Mouse (Mus musculus): ENCODE data around the gene Zfp383. TPM values are rescaled to one million over a fixed set of nuclear protein-coding genes. Genes with fewer than 3 reads are reported as not detected.

Zfp383 gene
- polyA plus RNA-seq, 1 experiment from 2014 or later = 3.1 TPM

GRCm38 (mm10) chr7:29905966-29906681 is 1.9 kb upstream of the Zfp383 start, which contains the start of gene Zfp27:
Gene Zfp27, minus strand, starts transcription at chr7:29906572.
- H3K4me3 ChIP-seq = peak within 1 kb of the TSS; percentile 63
- H3K27ac ChIP-seq = peak within 1 kb of the TSS; percentile 93
- peak within 1 kb of the TSS; percentile 55 for H3K9ac ChIP-seq
- ATAC-seq (replicated peaks; ENCODE audit: insufficient number of reproducible peaks, insufficient read depth, low FRiP score, low read depth) = peak; percentile 72
- peak within 1 kb of the TSS; percentile 67 for H3K4me2 ChIP-seq
- H3K27me3 ChIP-seq = no peaks in the 10 kb centered on the region
- H3K9me3 ChIP-seq (replicated peaks) = no peaks in the 10 kb centered on the region
- H3K4me1 ChIP-seq (replicated peaks) = peaks cover 22% of the 10 kb centered on the region
- WGBS = under 1% methylated on average over 22 of the region's 22 CpGs
- peaks cover 15% of the 10 kb centered on the region for H3K36me3 ChIP-seq

GRCm38 (mm10) chr7:29906682-29907058 is 1.4 kb upstream of the Zfp383 start:
- Histone ChIP-seq H3K9ac (peak overlapping the region; percentile 55; the same call in 1 of the 2 replicates), H3K27me3 (no peaks in the 10 kb centered on the region), H3K36me3 (peaks cover 10% of the 10 kb centered on the region), H3K9me3 (replicated peaks) (no peaks in the 10 kb centered on the region), H3K4me1 (replicated peaks) (peaks cover 22% of the 10 kb centered on the region), H3K27ac (peak overlapping the region; percentile 93), H3K4me3 (peak overlapping the region; percentile 63), H3K4me2 (peak overlapping the region; percentile 67)
- no peak for ATAC-seq (replicated peaks; ENCODE audit: insufficient number of reproducible peaks, insufficient read depth, low FRiP score, low read depth)
- 25% methylated on average over 8 of the region's 8 CpGs for WGBS

GRCm38 (mm10) chr7:29907206-29907605 is 817 bp upstream of the Zfp383 start:
- Histone ChIP-seq H3K4me2 (no peak overlapping the region), H3K9ac (no peak overlapping the region), H3K4me3 (no peak overlapping the region), H3K27me3 (no peaks in the 10 kb centered on the region), H3K9me3 (replicated peaks) (no peaks in the 10 kb centered on the region), H3K4me1 (replicated peaks) (peaks cover 22% of the 10 kb centered on the region), H3K36me3 (peaks cover 14% of the 10 kb centered on the region), H3K27ac (peak overlapping the region; percentile 93)
- 90% methylated on average over 5 of the region's 5 CpGs for WGBS
- ATAC-seq (replicated peaks; ENCODE audit: insufficient number of reproducible peaks, insufficient read depth, low FRiP score, low read depth) = no peak

- no peak overlapping the region for H3K9ac ChIP-seq
- 0 out of 2 replicates have a peak overlapping the region, but pooled peaks have one; percentile 58 for H3K4me2 ChIP-seq
Observed at GRCm38 (mm10) chr7:29910252-29910651, 2.2 kb downstream of the Zfp383 start.

GRCm38 (mm10) chr7:29912172-29912571 is 4.1 kb downstream of the Zfp383 start:
- 89% methylated on average over 13 of the region's 13 CpGs for WGBS
- H3K9me3 ChIP-seq (replicated peaks) = peaks cover 7% of the 10 kb centered on the region; the same call in 1 of the 2 replicates
- peaks cover 50% of the 10 kb centered on the region for H3K36me3 ChIP-seq
- no peak overlapping the region for H3K4me2 ChIP-seq
- no peak overlapping the region for H3K4me3 ChIP-seq
- no peak for ATAC-seq (replicated peaks; ENCODE audit: insufficient number of reproducible peaks, insufficient read depth, low FRiP score, low read depth)
- peaks cover 17% of the 10 kb centered on the region for H3K4me1 ChIP-seq (replicated peaks)
- no peak overlapping the region for H3K27ac ChIP-seq
- H3K9ac ChIP-seq = no peak overlapping the region
- H3K27me3 ChIP-seq = no peaks in the 10 kb centered on the region

More at GRCm38 (mm10) chr7:29910252-29910651, 2.2 kb downstream of the Zfp383 start:
- Histone ChIP-seq H3K27ac (no peak overlapping the region), H3K4me1 (replicated peaks) (peaks cover 22% of the 10 kb centered on the region), H3K27me3 (no peaks in the 10 kb centered on the region), H3K4me3 (no peak overlapping the region), H3K36me3 (peaks cover 35% of the 10 kb centered on the region), H3K9me3 (replicated peaks) (peaks cover 1% of the 10 kb centered on the region; the same call in 1 of the 2 replicates)
- no peak for ATAC-seq (replicated peaks; ENCODE audit: insufficient number of reproducible peaks, insufficient read depth, low FRiP score, low read depth)
- 70% methylated on average over 2 of the region's 2 CpGs for WGBS

- no peak overlapping the region for H3K9ac ChIP-seq
- no peaks in the 10 kb centered on the region for H3K27me3 ChIP-seq
- H3K4me3 ChIP-seq = no peak overlapping the region
- H3K4me1 ChIP-seq (replicated peaks) = peaks cover 10% of the 10 kb centered on the region
- peaks cover 7% of the 10 kb centered on the region; the same call in 1 of the 2 replicates for H3K9me3 ChIP-seq (replicated peaks)
- WGBS = 37% methylated on average over 6 of the region's 6 CpGs
- ATAC-seq (replicated peaks; ENCODE audit: insufficient number of reproducible peaks, insufficient read depth, low FRiP score, low read depth) = no peak
- peak overlapping the region; percentile 83 for H3K27ac ChIP-seq
- H3K36me3 ChIP-seq = peaks cover 44% of the 10 kb centered on the region
- peak overlapping the region; percentile 23; the same call in 1 of the 2 replicates for H3K4me2 ChIP-seq
Observed at GRCm38 (mm10) chr7:29917371-29918061, 9.5 kb downstream of the Zfp383 start.

- ATAC-seq (replicated peaks; ENCODE audit: insufficient number of reproducible peaks, insufficient read depth, low FRiP score, low read depth) = no peak
- peak overlapping the region; percentile 83 for H3K27ac ChIP-seq
- peaks cover 39% of the 10 kb centered on the region for H3K36me3 ChIP-seq
- no peaks in the 10 kb centered on the region for H3K27me3 ChIP-seq
- H3K4me3 ChIP-seq = no peak overlapping the region
- H3K4me1 ChIP-seq (replicated peaks) = peaks cover 10% of the 10 kb centered on the region
- H3K4me2 ChIP-seq = peak overlapping the region; percentile 23; the same call in 1 of the 2 replicates
- WGBS = 76% methylated on average over 4 of the region's 4 CpGs
- H3K9me3 ChIP-seq (replicated peaks) = peaks cover 7% of the 10 kb centered on the region; the same call in 1 of the 2 replicates
- no peak overlapping the region for H3K9ac ChIP-seq
Observed at GRCm38 (mm10) chr7:29918062-29918453, 10.0 kb downstream of the Zfp383 start.

GRCm38 (mm10) chr7:29921439-29922093 is 13.5 kb downstream of the Zfp383 start:
- Histone ChIP-seq H3K9ac (no peak overlapping the region), H3K4me3 (no peak overlapping the region), H3K27ac (no peak overlapping the region), H3K36me3 (peaks cover 8% of the 10 kb centered on the region), H3K4me2 (no peak overlapping the region), H3K9me3 (replicated peaks) (no peaks in the 10 kb centered on the region), H3K4me1 (replicated peaks) (peaks cover 10% of the 10 kb centered on the region), H3K27me3 (no peaks in the 10 kb centered on the region)
- 58% methylated on average over 6 of the region's 6 CpGs for WGBS
- no peak for ATAC-seq (replicated peaks; ENCODE audit: insufficient number of reproducible peaks, insufficient read depth, low FRiP score, low read depth)

GRCm38 (mm10) chr7:29922780-29923179 is 14.8 kb downstream of the Zfp383 start:
- Histone ChIP-seq H3K4me3 (no peak overlapping the region), H3K27ac (no peak overlapping the region), H3K4me2 (no peak overlapping the region), H3K27me3 (no peaks in the 10 kb centered on the region), H3K36me3 (no peaks in the 10 kb centered on the region), H3K9ac (no peak overlapping the region), H3K4me1 (replicated peaks) (peaks cover 5% of the 10 kb centered on the region), H3K9me3 (replicated peaks) (no peaks in the 10 kb centered on the region)
- no peak for ATAC-seq (replicated peaks; ENCODE audit: insufficient number of reproducible peaks, insufficient read depth, low FRiP score, low read depth)
- 62% methylated on average over 2 of the region's 2 CpGs for WGBS

GRCm38 (mm10) chr7:29938856-29939255 is 30.8 kb downstream of the Zfp383 start:
- H3K4me2 ChIP-seq = no peak overlapping the region
- no peak overlapping the region for H3K9ac ChIP-seq
- H3K4me1 ChIP-seq (replicated peaks) = peaks cover 9% of the 10 kb centered on the region
- H3K36me3 ChIP-seq = peaks cover 41% of the 10 kb centered on the region
- H3K27ac ChIP-seq = no peak overlapping the region
- no peak overlapping the region for H3K4me3 ChIP-seq
- no peaks in the 10 kb centered on the region for H3K27me3 ChIP-seq
- ATAC-seq (replicated peaks; ENCODE audit: insufficient number of reproducible peaks, insufficient read depth, low FRiP score, low read depth) = no peak
- H3K9me3 ChIP-seq (replicated peaks) = no peaks in the 10 kb centered on the region
- 85% methylated on average over 6 of the region's 6 CpGs for WGBS

- H3K4me2 ChIP-seq = no peak overlapping the region
- peaks cover 9% of the 10 kb centered on the region for H3K4me1 ChIP-seq (replicated peaks)
- ATAC-seq (replicated peaks; ENCODE audit: insufficient number of reproducible peaks, insufficient read depth, low FRiP score, low read depth) = no peak
- no peaks in the 10 kb centered on the region for H3K27me3 ChIP-seq
- no peak overlapping the region for H3K4me3 ChIP-seq
- H3K9me3 ChIP-seq (replicated peaks) = no peaks in the 10 kb centered on the region
- no peak overlapping the region for H3K9ac ChIP-seq
- 61% methylated on average over 11 of the region's 11 CpGs for WGBS
- peaks cover 26% of the 10 kb centered on the region for H3K36me3 ChIP-seq
- no peak overlapping the region; the same call in 1 of the 2 replicates for H3K27ac ChIP-seq
Observed at GRCm38 (mm10) chr7:29941027-29941426, 33.0 kb downstream of the Zfp383 start.

Measured in heart, embryonic 15.5 days (tissue).